In genomic region chr5:66102821-66103220, GRCm38 (mm10) we compare ENCODE assay signal across 21 mouse cellular contexts.
DNase-seq lines count a peak whose midpoint lies in the region; ATAC-seq lines count a peak whose summit lies in the region.
"Had no signal": no experiment of that assay in that cellular context is flagged by ENCODE, and none has a peak within 500 bp of the region (broad histone marks: within the 10 kb centered on the region; RNA-seq: fewer than 3 reads in every experiment).

No protein-coding gene starts in this region.

- H3K4me1 ChIP-seq in embryonic facial prominence, embryonic 13.5 days = no peaks in the 10 kb centered on the region
- H3K4me1 ChIP-seq in embryonic facial prominence, embryonic 10.5 days = no peaks in the 10 kb centered on the region
- H3K4me1 ChIP-seq in heart, embryonic 10.5 days = no peaks in the 10 kb centered on the region
- H3K4me1 ChIP-seq: forebrain, embryonic 10.5 days; forebrain, embryonic 13.5 days; hindbrain, embryonic 12.5 days; hindbrain, embryonic 15.5 days had no signal

- no peaks in the 10 kb centered on the region for H3K9me3 ChIP-seq in embryonic facial prominence, embryonic 13.5 days
- H3K9me3 ChIP-seq in embryonic facial prominence, embryonic 10.5 days = no peaks in the 10 kb centered on the region
- no peaks in the 10 kb centered on the region for H3K9me3 ChIP-seq in heart, embryonic 10.5 days
- H3K9me3 ChIP-seq: forebrain, embryonic 10.5 days; forebrain, embryonic 13.5 days; hindbrain, embryonic 12.5 days; hindbrain, embryonic 15.5 days had no signal

- DNase-seq in embryonic facial prominence, embryonic 10.5 days (ENCODE audit: low spot score) = no peak
- DNase-seq in heart, adult 8-10 months (ENCODE audit: low spot score) = peak; percentile 15
- no peak for DNase-seq in heart, embryonic 10.5 days (ENCODE audit: low spot score)
- peak; percentile 26 to 28 for DNase-seq in right cerebral cortex, postnatal 10 days (ENCODE audit: low spot score in 2 of 2)
- DNase-seq in right cerebral cortex, postnatal 25 days = no peak
- no peak for DNase-seq in frontal cortex, postnatal 10 days (ENCODE audit: low spot score in 2 of 2)
- DNase-seq: adrenal gland, adult 8-10 months; adrenal gland, postnatal 25 days; cerebellum, adult 11 months; cerebellum, adult 2 months; cerebellum, adult 9-11 months; cerebellum, postnatal 25 days; gastrocnemius, postnatal 36 days had no signal

- no peak for ATAC-seq in embryonic facial prominence, embryonic 13.5 days (ENCODE audit: insufficient number of reproducible peaks, insufficient read depth, low FRiP score, low TSS enrichment, low read depth)
- ATAC-seq: activated CD4-positive, CD25-positive, alpha-beta regulatory T cell, adult 4 months; forebrain, embryonic 13.5 days; forebrain, embryonic 16.5 days had no signal

- no peaks in the 10 kb centered on the region for H3K36me3 ChIP-seq in embryonic facial prominence, embryonic 13.5 days
- H3K36me3 ChIP-seq in embryonic facial prominence, embryonic 10.5 days (replicated peaks) = no peaks in the 10 kb centered on the region
- no peaks in the 10 kb centered on the region for H3K36me3 ChIP-seq in heart, embryonic 10.5 days
- H3K36me3 ChIP-seq: forebrain, embryonic 10.5 days; hindbrain, embryonic 12.5 days; hindbrain, embryonic 15.5 days had no signal

- 0 out of 2 replicates have a peak overlapping the region, but pooled peaks have one; percentile 23 for H3K27ac ChIP-seq in embryonic facial prominence, embryonic 13.5 days
- H3K27ac ChIP-seq in embryonic facial prominence, embryonic 10.5 days (replicated peaks) = no peak overlapping the region
- no peak overlapping the region for H3K27ac ChIP-seq in heart, embryonic 10.5 days
- H3K27ac ChIP-seq: forebrain, embryonic 10.5 days; forebrain, embryonic 13.5 days; hindbrain, embryonic 12.5 days; hindbrain, embryonic 15.5 days had no signal

- WGBS in embryonic facial prominence, embryonic 13.5 days = 83% methylated on average over 3 of the region's 3 CpGs
- WGBS in embryonic facial prominence, embryonic 10.5 days = 77% methylated on average over 3 of the region's 3 CpGs
- WGBS in heart, embryonic 10.5 days = 90% methylated on average over 3 of the region's 3 CpGs

- H3K27me3 ChIP-seq in embryonic facial prominence, embryonic 13.5 days = no peaks in the 10 kb centered on the region
- no peaks in the 10 kb centered on the region for H3K27me3 ChIP-seq in embryonic facial prominence, embryonic 10.5 days (replicated peaks; ENCODE audit: low read depth, poor library complexity, severe bottlenecking)
- no peaks in the 10 kb centered on the region for H3K27me3 ChIP-seq in heart, embryonic 10.5 days (ENCODE audit: insufficient read depth, poor library complexity, severe bottlenecking)
- H3K27me3 ChIP-seq: forebrain, embryonic 13.5 days; hindbrain, embryonic 12.5 days; hindbrain, embryonic 15.5 days had no signal

- no peak overlapping the region for H3K4me2 ChIP-seq in embryonic facial prominence, embryonic 13.5 days
- H3K4me2 ChIP-seq: forebrain, embryonic 13.5 days; heart, embryonic 11.5 days; hindbrain, embryonic 12.5 days; hindbrain, embryonic 15.5 days had no signal

- H3K4me3 ChIP-seq in embryonic facial prominence, embryonic 13.5 days = no peak overlapping the region
- H3K4me3 ChIP-seq in embryonic facial prominence, embryonic 10.5 days = no peak overlapping the region
- no peak overlapping the region for H3K4me3 ChIP-seq in heart, embryonic 10.5 days
- H3K4me3 ChIP-seq: forebrain, embryonic 10.5 days; forebrain, embryonic 13.5 days; hindbrain, embryonic 12.5 days; hindbrain, embryonic 15.5 days had no signal

- H3K9ac ChIP-seq in embryonic facial prominence, embryonic 13.5 days = no peak overlapping the region
- H3K9ac ChIP-seq: forebrain, embryonic 13.5 days; hindbrain, embryonic 12.5 days; hindbrain, embryonic 15.5 days had no signal

Comparison
In these comparisons a context has a peak if more than half of its experiments do, and no peak if none do; other contexts are left out.
1. DNase-seq: peak in heart, adult 8-10 months (single experiment) and right cerebral cortex, postnatal 10 days (2 of 2); none in embryonic facial prominence, embryonic 10.5 days (single experiment), heart, embryonic 10.5 days (single experiment), right cerebral cortex, postnatal 25 days (single experiment) and frontal cortex, postnatal 10 days (0 of 2).